Mouse (Mus musculus) kidney, postnatal 0 days (tissue): ENCODE measurements around the gene Rb1. TPM values are rescaled to one million over a fixed set of nuclear protein-coding genes. Genes with fewer than 3 reads are reported as not detected.

Source experiments
- ATAC-seq: fragments of 200-750 bp; cut with Nextera tagmentation; replicated peaks from 2 replicates; pipeline ENCODE4 v1.8.0; 2017; ENCODE audit warnings: low read depth, moderate number of reproducible peaks, moderate TSS enrichment, moderate library complexity; ENCODE audit not compliant: low FRiP score
- DNase-seq: peaks from one replicate; pipeline ENCODE4 v3.0.0-alpha.2; 2016; ENCODE audit warnings: low spot score
- H3K27ac ChIP-seq: fragments of 300-500 bp; sonication (generic); 2 replicates; pipeline ENCODE4 v1.5.1; 2014; ENCODE audit warnings: mild to moderate bottlenecking
- H3K27me3 ChIP-seq: fragments of 300-500 bp; sonication (generic); 2 replicates; pipeline ENCODE4 v1.6.1; 2014; ENCODE audit warnings: low read length, mixed read lengths; ENCODE audit not compliant: insufficient read depth
- H3K36me3 ChIP-seq: fragments of 300-500 bp; sonication (generic); 2 replicates; pipeline ENCODE4 v1.6.1; 2014; ENCODE audit warnings: low read length, mixed read lengths; ENCODE audit not compliant: insufficient read depth
- H3K4me1 ChIP-seq: fragments of 300-500 bp; sonication (generic); replicated peaks from 2 replicates; pipeline ENCODE4 v1.6.1; 2014; ENCODE audit warnings: antibody characterized with exemption, low read length, mixed read lengths; ENCODE audit not compliant: insufficient read depth
- H3K4me2 ChIP-seq: fragments of 300-500 bp; sonication (generic); 2 replicates; pipeline ENCODE4 v1.6.1; 2014; ENCODE audit warnings: mild to moderate bottlenecking, low read length, moderate library complexity, mixed read lengths
- H3K4me3 ChIP-seq: fragments of 300-500 bp; sonication (generic); replicated peaks from 2 replicates; pipeline ENCODE4 v1.5.1; 2014; ENCODE audit warnings: low read depth, low read length
- H3K9ac ChIP-seq: fragments of 300-500 bp; sonication (generic); 2 replicates; pipeline ENCODE4 v1.6.1; 2014; ENCODE audit warnings: low read depth, low read length
- H3K9me3 ChIP-seq: fragments of 300-500 bp; sonication (generic); replicated peaks from 2 replicates; pipeline ENCODE4 v1.6.1; 2016; ENCODE audit warnings: low read length, inconsistent platforms, mixed read lengths
- CTCF ChIP-seq: IDR thresholded peaks from 2 replicates; pipeline ENCODE4 v1.5.1; 2016; ENCODE audit warnings: antibody characterized with exemption, low read depth, mild to moderate bottlenecking, moderate library complexity
- WGBS: fragments of 180-500 bp; shearing (Covaris S2); extraction: QIAGEN DNeasy Blood & Tissue Kit; methylation state at CpG from one replicate; pipeline ENCODE4 v1.1.7; 2014; 5-methylcytosine and 5-hydroxymethylcytosine counted together
- microRNA counts: library from miRNA; unstranded; fragments of <30 nt; microRNA quantifications from one replicate; lab custom pipeline; 2015
- microRNA-seq: library from miRNA; unstranded; fragments of <30 nt; microRNA quantifications from one replicate; pipeline ENCODE4, GENCODE M21; 2016
- polyA plus RNA-seq: library from polyadenylated mRNA; unstranded; fragments of >200 nt; fragmentation: Nextera tagmentation; extraction: Ambion mirVana; gene quantifications from 2 replicates; pipeline ENCODE4 v1.2.1, GENCODE M21; 2015

Rb1 gene
- polyA plus RNA-seq, 1 experiment from 2014 or later, result 26.6 TPM

- no peak for TF ChIP-seq CTCF
- DNase-seq, result no peak
- H3K36me3 ChIP-seq, result no peaks in the 10 kb centered on the region
- H3K27ac ChIP-seq, result no peak overlapping the region
- WGBS, result 93% methylated on average over 7 of the region's 7 CpGs
- no peak overlapping the region for H3K4me3 ChIP-seq
- ATAC-seq, result no peak
- no peaks in the 10 kb centered on the region for H3K27me3 ChIP-seq
- H3K9me3 ChIP-seq, result no peaks in the 10 kb centered on the region
- H3K4me1 ChIP-seq, result peaks cover 8% of the 10 kb centered on the region; the same call in 1 of the 2 replicates
- H3K9ac ChIP-seq, result no peak overlapping the region
- H3K4me2 ChIP-seq, result no peak overlapping the region
These were observed 187.1 kb downstream of the Rb1 start for GRCm38 (mm10) chr14:73138483-73138882.

- H3K9me3 ChIP-seq, result no peaks in the 10 kb centered on the region
- WGBS, result 72% methylated on average over 5 of the region's 5 CpGs
- DNase-seq (no peak), ATAC-seq (no peak)
- no peaks in the 10 kb centered on the region for H3K36me3 ChIP-seq
- no peak for TF ChIP-seq CTCF
- no peak overlapping the region for H3K4me3 ChIP-seq
- no peak overlapping the region for H3K4me2 ChIP-seq
- peaks cover 5% of the 10 kb centered on the region; the same call in 1 of the 2 replicates for H3K4me1 ChIP-seq
- H3K27ac ChIP-seq, result no peak overlapping the region
- no peaks in the 10 kb centered on the region for H3K27me3 ChIP-seq
- no peak overlapping the region for H3K9ac ChIP-seq
These were observed 188.4 kb downstream of the Rb1 start for GRCm38 (mm10) chr14:73137234-73137633.

MicroRNAs encoded within 50 kb of the gene (microRNA counts, 519-probe panel; counts per million panel counts)
- microRNA mmu-miR-687 (lab: Ali Mortazavi, UCI), result 330 counts per million, percentile 68 among the panel's probes with 10 or more counts

Small RNA genes within 50 kb of the gene (microRNA-seq; reads per million reads assigned to microRNA genes)
- gene Mir687, result not detected

Other genes with a start within 250 kb of the Rb1 start
- gene Rcbtb2, start 202.8 kb downstream of the Rb1 start, polyA plus RNA-seq, result 87.4 and 93.7 TPM in 2 replicates
- gene Lpar6, start 87.9 kb downstream of the Rb1 start, polyA plus RNA-seq, result 15.5 and 15.9 TPM in 2 replicates
- gene Itm2b, start 59.5 kb upstream of the Rb1 start, polyA plus RNA-seq, result 1,975 and 1,980 TPM in 2 replicates
- gene Med4, start 184.2 kb upstream of the Rb1 start, polyA plus RNA-seq, result 66.5 and 70.2 TPM in 2 replicates
- gene Sucla2, start 199.5 kb upstream of the Rb1 start, polyA plus RNA-seq, result 172 and 179 TPM in 2 replicates
- 7.9 and 8.9 TPM in 2 replicates for gene Nudt15, start 222.4 kb upstream of the Rb1 start, polyA plus RNA-seq